Mouse (Mus musculus) liver, embryonic 14.5 days (tissue): Measurements from ENCODE around the gene Nup37.

Source experiments
- CTCF ChIP-seq: IDR thresholded peaks from 2 replicates; pipeline ENCODE4 v1.5.1; 2016; ENCODE audit warnings: antibody characterized with exemption, low read depth, control low read depth
- EP300 ChIP-seq: IDR thresholded peaks from 2 replicates; pipeline ENCODE4 v1.6.1; 2016; ENCODE audit warnings: antibody characterized with exemption, low read depth

DNA sequence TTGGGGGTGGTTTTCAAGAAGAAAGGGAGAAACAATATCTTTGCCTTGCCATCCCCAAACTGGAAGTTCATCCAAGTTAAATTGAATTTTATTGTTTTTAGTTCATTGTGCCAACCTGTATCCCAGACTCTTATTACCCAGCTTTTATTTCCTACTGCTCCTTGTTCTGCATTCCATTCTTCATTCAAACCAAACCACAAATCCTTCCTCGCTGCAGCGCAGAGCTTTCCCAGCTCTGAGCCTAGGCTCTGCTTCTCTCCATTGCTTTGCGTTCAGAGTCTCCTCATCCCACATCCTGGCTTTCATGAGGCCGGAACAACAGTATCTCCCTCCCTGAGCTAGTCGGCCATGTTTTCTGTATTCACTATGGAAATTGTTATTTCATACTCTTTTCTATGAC lies 74.9 kb downstream of the Nup37 start:
- TF ChIP-seq CTCF (no peak), EP300 (no peak)
